Mouse (Mus musculus) frontal cortex, adult 2 months (tissue): Measurements from ENCODE around the gene Gm15080. TPM values are rescaled to one million over a fixed set of nuclear protein-coding genes. Genes with fewer than 3 reads are reported as not detected.
"Not testable (repeated sequence)": the region's sequence is repeated elsewhere in the genome, so short reads cannot be mapped to it uniquely, and the experiment has no call there.

ENCODE experiments used
- DNase-seq, 2 experiments: peaks; one replicate each; pipeline ENCODE4 v3.0.0; 2022; ENCODE audit warnings: low spot score in 1 of 2; ENCODE audit errors: extremely low spot score in 1 of 2
- polyA plus RNA-seq: library from polyadenylated mRNA; depleted of rRNA; stranded (reverse); fragments of >200 nt; gene quantifications from 2 replicates; pipeline ENCODE4 v1.2.3, GENCODE M21; 2012; rRNA removed

Gm15080 gene
- polyA plus RNA-seq: not detected in 2 replicates

DNA sequence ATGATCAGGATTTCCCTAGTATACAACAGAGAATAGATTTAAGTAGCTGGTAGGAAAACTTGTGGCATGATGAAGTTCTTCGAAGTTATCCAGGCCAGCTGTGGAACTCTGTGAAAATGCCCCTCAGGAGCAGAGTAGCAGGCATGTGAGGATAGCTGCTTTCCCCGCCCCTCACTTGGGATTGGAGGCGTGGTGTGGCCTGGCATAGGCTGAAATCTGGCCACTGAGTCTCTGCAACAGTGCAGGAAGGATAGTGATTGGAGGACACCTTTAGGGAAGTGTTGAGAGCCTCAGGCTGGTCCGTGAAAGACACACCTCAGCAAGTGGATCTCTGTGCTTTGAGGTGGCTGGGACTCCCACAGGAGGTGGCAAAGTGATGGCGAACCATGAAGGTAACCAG is at the start of gene Gm15080:
Gene Gm15080 (plus strand): TSS at position 301 of the 400 bp plus-strand sequence.
- DNase-seq: not testable (repeated sequence)

Other genes with a start within 250 kb of the Gm15080 start
- not detected in 2 replicates for gene Gm15128, start 227.0 kb upstream of the Gm15080 start, polyA plus RNA-seq
- not detected in 2 replicates for gene Gm15107, start 187.7 kb downstream of the Gm15080 start, polyA plus RNA-seq